Mouse (Mus musculus): Measurements from ENCODE around the gene Sema4b.

DNA sequence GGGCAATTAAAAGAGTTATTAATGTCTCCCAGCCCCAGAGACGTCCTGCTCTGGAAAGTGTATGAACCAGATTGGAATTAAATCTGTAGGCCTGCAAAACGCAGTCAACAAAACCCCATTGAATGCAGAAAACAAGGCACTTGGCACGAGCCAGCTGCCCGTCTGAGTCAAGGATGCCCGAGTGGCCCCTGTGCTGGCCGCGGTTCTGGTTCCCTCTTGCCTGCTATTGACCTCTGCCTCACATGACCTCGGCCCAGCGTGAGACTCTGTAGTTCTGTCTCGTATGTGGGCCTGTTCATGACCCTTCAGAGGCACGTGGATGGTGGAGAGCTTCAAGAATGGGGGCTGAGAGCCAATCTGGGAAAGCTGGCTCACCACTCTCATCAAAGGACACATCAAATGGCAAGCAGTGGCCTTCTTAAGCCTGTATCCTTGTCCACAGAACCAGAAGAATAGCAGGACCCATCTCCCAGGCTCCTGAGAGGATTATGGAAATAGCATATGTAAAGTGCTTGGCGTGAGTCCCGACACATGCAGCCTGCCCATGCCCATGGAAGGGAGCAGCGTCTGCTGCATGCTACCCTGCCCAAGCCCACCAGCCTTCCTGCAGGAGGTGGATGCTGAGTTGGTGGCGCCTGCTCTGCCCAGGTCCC, 15.4 kb downstream of the Sema4b start:
- TF ChIP-seq POLR2A (IDR thresholded peaks at IDR 0.05; ENCODE audit: insufficient read depth, low read depth, low read length) (no peak), EP300 (IDR thresholded peaks at IDR 0.05; ENCODE audit: insufficient read depth, low read depth, low read length) (no peak)
